Mouse (Mus musculus): ENCODE measurements around the gene Itpripl2. TPM values are rescaled to one million over a fixed set of nuclear protein-coding genes. Genes with fewer than 3 reads are reported as not detected.

The Itpripl2 gene
- 0.11 and 0.33 TPM in 2 replicates for polyA plus RNA-seq (2021; fragmentation: Nextera tagmentation)
- long read RNA-seq, experiment 1: 0 reads
- long read RNA-seq, experiment 2: 0 reads

DNA sequence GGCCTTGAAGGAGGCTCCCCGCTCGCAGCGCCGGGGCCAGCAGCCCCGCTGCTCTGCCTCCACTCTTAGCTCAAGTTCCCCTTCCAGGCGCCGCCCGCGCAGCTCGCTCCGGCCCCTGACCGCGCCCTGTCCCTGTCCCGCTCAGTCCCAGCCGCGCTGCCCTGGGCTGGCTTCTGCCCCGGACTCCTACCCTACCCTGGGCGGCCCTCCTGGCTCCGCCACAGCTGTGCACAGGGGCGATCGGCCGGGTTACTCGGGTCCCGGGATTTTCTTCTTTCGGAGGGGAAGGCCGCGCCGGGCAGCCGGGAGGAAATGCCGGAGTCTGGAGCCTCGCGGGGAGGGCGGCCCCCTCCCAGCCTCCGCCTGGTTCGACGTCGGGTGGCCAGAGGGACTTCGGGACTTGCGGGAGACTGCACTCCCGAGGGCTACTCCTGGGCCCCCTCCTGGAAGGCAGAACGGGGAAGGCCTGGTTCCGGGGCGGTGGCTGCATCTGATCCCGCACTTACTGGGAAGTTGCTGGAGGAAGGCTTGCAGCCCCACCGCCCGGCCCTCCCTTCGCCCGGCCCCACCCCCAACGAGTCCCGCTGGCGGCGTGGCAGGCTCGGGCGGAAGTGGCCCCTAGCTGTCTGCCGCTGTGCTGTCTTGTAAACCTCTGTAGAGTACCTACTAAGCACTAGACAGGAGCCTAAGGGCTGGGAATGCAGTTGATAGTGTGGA, at the start of gene Itpripl2:
Itpripl2 (minus strand) TSS at position 545 of the 717 bp plus-strand sequence.

DNA sequence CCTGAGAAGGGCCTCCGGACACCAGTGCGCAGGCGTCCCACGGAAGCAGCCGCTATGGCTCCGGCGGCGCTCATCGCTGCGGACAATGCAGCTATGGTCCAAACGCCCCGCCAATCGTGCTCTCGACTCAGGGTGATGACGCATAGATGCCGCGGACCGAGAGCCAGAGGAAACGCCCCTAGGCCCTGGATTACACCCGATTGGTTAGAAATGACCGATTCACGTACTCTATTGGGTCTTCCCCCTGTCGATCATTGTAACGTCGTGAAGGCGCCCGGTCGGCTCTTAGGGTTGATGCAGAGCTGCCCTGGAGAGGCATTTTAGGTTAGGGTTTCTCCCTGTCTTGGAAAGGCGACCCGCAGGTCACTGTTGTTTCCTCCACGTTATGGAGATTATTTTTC, 41.4 kb upstream of the Itpripl2 start, which contains the start of gene Coq7:
Coq7 (minus strand) TSS at position 179 of the 401 bp plus-strand sequence.

DNA sequence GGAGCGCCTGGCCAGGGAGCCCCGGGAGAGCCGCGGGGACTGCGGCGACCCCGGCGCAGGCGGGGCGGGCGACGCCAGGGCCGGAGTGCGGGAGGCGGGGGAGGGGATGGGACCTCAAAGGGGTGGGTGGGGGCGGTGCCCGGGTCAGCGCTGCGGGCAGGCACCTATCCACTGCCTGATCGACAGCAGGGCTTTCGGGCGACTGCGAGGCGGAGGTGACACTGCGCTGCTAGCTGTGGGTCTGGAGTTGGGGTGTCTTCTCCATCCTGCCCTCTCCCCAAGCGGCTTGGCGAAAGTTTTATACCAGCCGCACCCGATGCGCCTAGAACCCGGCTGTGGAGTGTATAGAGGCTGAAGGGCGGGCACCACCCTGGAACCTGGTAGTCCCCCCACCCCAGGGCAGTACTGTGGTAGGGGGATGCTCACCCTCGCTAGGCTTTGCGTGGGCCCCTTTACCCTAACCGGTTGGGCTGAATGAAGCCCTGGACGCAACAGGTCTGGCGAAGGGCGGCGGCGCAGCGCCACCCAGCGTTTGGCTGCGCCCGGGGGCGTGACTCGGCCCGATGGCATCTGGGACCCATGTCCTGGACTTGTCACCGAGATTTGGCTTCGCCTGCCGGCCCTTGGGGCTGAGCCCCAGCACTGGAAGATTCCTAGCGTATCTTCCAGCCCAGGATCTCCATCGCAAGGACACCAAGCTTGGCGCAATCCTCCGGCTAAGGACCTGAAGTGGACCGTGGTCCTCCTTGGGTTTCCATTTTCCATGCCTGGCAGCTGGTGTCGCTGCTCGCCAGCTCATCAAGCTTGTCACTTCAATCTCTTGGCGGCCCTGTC, 43.4 kb downstream of the Itpripl2 start, which contains the start of gene Syt17:
Syt17 (minus strand) TSS at position 89 of the 834 bp plus-strand sequence.

Other genes with a start within 250 kb of the Itpripl2 start
- gene Smg1, start 248.3 kb downstream of the Itpripl2 start, polyA plus RNA-seq (2021; fragmentation: Nextera tagmentation): 6.8 and 7.7 TPM in 2 replicates
- 53.5 and 55.3 TPM in 2 replicates for gene Syt17, start 43.8 kb downstream of the Itpripl2 start, polyA plus RNA-seq (2021; fragmentation: Nextera tagmentation)
- gene Coq7, start 41.4 kb upstream of the Itpripl2 start, polyA plus RNA-seq (2021; fragmentation: Nextera tagmentation): 133 and 139 TPM in 2 replicates
- 2.9 and 3.6 TPM in 2 replicates for gene Tmc7, start 92.8 kb upstream of the Itpripl2 start, polyA plus RNA-seq (2021; fragmentation: Nextera tagmentation)
- gene Tmc5, start 105.3 kb upstream of the Itpripl2 start, polyA plus RNA-seq (2021; fragmentation: Nextera tagmentation): 0.05 and 0.10 TPM in 2 replicates
- gene Gde1, start 213.8 kb upstream of the Itpripl2 start, polyA plus RNA-seq (2021; fragmentation: Nextera tagmentation): 399 and 425 TPM in 2 replicates
- gene Ccp110, start 220.6 kb upstream of the Itpripl2 start, polyA plus RNA-seq (2021; fragmentation: Nextera tagmentation): 10.2 and 12.7 TPM in 2 replicates
- gene Vps35l, start 248.3 kb upstream of the Itpripl2 start, polyA plus RNA-seq (2021; fragmentation: Nextera tagmentation): 49.2 and 49.6 TPM in 2 replicates